Mouse (Mus musculus): ENCODE data around the gene Fstl1.

Fstl1 gene

DNA sequence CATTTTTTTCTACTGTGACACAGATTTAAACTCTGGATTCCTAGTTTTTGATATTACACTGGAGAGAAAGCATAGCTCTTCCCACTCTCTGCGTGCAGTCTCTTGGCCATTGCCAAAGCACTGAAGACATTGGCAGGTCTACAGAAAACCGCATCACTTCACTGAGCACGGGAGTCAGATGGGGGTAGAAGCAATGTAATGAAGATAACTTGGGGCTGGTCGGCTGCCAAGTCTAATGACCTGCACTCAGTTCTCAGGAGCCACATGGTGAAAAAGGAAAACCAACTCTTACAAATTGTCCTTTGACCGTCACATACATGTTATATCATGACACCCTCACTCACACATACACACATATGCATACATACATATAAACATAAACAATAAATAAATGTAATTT is 47.3 kb downstream of the Fstl1 start:
- DNase-seq (ENCODE audit: low read depth, low spot score), result no peak

DNA sequence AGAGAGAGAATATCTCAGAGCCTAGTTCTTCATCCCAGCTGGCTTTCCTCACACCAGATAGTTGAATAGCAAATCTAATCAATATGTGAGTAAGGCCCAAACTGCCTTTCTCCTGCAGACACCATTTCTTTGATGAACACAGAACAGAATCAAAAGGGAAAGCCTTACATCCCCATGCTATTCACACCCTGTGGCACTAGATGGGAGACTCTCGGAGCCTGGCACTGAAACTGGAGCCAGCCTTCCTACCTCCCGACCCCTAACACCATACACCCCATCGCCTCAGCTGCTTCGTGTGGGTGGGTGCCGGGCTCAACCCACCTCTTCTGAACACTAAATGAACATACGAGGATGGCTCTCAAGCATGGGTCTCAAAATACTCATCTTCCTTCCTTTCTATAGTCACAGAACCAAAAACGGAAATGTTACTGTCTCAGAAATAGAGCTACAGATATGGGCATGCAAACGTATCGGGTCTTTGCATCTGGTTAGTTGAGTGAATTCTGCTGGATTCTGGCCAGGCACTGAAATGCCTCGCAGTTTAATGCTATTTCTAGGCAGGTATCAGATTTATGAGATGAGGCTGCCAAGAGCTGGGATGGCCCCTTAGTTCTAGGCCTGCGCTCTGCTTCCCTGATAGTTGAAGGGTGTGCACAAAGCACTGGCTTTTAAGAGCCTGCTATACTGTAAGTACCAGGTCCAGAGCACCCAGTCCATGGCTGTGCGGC is 48.3 kb downstream of the Fstl1 start:
- no peak for DNase-seq (ENCODE audit: low read depth, low spot score)

DNA sequence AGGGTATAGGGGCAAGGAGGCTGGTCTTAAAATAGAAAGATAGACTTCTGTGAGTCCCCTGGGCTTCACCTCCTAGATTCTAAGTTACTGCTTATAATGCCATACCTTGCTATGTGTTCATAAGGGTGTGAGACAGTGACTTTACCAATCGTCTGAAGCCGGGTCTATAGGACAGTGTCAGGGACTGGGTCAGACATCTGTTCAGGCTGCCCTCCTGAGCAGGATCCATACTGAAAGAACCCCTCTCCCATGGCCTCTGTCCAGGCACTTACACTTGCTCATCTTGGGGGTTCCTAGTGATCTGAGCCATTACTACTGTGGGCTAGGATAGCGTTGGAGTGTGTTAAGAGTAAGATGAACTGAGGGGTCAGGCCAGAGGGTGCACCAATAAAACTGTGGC is 49.6 kb downstream of the Fstl1 start:
- DNase-seq (ENCODE audit: low read depth, low spot score), result no peak

DNA sequence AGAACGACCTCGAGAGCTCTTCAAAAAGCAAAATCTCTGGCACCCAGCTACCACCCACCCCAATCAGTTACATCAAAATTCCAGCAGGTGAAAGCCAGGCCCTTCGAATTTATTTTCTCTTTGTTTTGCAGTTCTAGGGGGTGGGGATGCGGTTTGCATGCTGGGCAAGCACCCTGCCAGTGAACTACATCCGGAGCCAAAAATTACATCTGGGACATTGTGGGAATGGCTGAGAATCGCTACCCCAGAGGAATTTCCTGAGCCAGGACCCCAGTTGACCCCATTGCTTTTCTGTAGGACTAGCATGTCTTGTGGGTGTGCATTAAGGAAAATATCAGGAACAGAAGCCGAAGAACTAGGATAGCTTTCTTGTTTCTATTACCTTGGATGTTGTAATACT is 54.4 kb downstream of the Fstl1 start:
- no peak for DNase-seq (ENCODE audit: low read depth, low spot score)

DNA sequence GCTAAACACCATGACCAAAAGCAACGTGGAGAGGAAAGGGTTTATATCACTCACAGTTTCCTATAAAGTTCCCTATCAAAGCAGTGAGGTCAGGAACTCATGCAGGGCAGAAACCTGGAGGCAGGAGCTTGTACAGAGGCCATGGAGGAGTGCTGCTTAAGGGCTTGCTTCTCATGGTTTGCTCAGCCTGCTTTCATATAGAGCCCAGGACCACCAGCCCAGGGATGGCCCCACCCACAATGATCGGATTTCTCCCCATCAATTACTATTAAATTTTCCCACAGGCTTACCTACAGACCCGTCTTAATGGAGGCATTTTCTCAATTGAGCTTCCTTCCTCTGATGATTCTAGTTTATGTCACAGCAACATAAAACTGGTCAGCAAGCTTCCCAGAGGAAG is 60.9 kb downstream of the Fstl1 start:
- no peak for DNase-seq (ENCODE audit: low read depth, low spot score)

DNA sequence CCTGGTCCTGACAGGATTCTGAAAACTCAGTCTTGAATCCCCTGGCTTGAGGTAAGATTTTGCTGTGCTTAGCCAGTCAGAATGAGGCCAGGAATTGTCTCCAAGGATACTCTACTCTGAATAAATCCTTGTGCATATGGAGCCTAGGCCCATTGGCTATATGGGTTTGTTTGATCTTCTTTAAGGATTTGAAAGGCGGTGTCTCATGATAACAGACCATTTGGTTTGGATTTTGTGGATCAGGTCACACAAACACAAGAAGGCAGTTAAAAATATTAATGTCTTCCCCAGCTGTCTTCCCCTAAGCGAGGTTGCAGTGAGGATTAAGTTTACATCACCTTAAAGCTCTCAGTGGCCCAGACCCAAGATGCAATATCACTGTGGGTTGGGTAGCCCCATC is 65.8 kb downstream of the Fstl1 start:
- no peak for DNase-seq (ENCODE audit: low read depth, low spot score)

DNA sequence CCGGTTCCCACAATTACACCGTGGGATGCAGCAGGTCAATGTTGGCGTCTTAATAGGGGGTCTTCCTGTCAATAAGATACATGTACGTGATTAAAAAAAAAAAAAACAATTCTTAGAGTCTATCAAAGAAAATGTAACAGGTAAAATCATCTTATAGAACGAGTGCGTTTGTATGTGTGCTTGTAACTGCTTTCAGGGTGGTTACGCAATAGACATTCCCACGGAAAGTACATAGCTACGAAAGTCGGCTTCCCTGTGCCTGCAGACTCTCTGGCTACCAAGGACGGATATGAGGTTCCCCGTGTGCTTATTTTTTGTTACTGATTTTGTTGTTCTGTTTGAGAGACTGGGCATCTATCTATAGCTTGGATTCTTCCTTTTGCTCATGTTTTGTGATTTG is 67.1 kb downstream of the Fstl1 start:
- DNase-seq (ENCODE audit: low read depth, low spot score), result no peak

DNA sequence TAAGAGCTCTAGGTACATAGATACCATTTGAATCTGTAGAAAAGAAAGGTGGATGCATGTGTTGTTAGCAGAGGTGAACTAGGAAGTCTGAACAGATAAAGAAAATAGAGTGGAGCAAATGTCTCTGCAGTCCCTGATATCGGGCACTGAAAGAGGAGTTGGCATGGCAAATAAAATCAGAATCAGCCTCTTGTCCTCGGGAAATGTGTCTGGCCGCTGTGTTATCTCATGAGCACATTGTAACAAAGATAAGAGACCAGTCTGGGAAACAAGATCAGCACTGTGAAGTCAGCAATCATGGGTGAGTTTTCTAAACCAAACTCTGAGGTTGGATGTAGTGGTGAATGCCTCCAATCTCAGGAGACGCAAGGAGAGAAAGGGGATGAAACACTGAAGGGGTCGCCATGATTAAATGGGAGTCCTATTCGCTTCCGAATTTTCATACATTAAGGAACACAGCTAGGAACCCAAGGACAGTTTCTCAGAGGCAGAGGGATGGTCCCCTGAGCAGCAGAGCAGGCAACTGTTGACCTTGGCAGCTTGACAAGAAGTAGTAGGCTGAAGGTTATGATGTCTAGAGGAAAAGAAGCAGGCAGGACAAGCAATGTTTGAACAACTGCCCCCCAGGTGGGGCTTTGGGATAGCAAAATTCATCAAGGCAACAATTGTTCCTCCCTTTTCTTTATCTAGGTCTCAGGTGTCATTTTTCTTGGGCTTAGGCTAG is 68.7 kb downstream of the Fstl1 start:
- no peak for DNase-seq (ENCODE audit: low read depth, low spot score)

DNA sequence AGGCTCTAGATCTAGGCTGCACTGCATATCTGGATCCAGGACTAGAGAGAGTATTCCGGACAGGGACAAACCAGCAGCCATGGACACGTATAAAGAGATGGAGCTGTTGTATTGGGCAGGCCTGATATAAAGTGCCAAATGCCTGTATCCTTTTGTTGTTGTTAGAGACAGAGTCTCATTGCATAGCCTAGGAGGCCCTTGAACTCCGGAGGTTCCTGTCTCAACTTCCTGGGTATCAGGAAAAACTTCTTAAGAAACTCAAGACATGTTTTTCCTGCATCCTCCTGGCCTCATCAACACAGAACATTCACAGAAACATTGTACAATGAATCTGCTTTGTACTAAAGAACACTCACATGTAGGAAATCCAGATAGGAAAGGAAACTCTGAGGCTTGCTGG is 70.4 kb downstream of the Fstl1 start:
- DNase-seq (ENCODE audit: low read depth, low spot score), result no peak

DNA sequence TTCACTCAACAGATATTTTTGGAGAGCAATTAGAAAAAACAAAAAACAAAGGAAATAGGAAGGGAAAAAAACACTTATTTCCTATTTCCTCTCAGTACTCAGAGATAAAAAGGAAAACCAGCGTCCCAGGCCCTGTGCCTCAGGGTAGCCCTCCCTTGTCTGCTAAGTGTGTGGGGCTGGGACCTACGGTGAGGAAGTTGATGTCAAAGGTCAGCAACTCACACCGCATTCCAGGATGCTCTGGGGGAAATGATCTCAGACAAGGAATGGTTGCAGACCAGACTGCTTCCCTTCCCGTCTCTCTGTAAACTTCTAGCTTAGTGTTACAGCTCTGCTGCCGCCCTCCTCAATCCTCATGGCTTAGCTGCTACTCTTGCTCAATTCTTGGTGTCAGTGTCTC is 74.7 kb downstream of the Fstl1 start:
- DNase-seq (ENCODE audit: low read depth, low spot score), result no peak

DNA sequence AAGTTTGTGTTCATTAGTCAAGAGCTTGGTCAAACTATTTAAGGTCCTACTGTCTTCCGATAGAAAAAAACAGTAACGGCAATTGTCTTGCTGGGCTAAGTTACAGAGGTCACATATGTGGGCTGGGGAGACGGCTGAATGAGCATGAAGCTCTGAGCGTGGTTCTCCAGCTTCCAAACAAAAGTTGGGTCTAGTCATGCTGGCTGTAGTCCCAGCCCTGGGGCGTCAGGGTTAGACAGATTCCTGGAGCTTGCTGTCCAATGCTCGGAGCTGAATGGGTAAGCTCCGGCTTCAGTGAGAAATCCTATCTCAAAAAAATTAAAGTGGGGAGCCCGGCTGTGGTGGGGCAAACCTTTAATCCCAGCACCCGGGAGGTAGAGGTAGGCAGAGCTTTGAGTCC is 76.6 kb downstream of the Fstl1 start:
- no peak for DNase-seq (ENCODE audit: low read depth, low spot score)

DNA sequence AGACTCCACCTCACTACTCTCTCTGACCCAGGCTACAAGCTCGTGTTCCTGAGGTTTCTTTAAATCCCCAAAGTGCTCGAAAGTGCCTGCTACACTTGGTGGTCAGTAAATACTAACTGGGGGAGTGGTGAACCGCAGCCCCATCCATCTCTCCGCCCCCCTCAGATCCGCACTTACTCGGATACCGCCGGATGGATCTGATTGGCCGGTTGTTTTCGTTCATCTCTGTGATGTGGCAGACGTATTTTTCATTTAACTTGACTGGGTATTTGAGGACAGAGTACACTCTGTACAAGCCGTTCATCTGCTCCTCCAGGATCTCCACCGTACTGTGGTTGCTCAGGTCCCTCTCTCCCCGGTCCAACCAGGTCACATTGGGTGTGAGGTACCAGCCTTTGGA is 77.4 kb downstream of the Fstl1 start:
- no peak for DNase-seq (ENCODE audit: low read depth, low spot score)

DNA sequence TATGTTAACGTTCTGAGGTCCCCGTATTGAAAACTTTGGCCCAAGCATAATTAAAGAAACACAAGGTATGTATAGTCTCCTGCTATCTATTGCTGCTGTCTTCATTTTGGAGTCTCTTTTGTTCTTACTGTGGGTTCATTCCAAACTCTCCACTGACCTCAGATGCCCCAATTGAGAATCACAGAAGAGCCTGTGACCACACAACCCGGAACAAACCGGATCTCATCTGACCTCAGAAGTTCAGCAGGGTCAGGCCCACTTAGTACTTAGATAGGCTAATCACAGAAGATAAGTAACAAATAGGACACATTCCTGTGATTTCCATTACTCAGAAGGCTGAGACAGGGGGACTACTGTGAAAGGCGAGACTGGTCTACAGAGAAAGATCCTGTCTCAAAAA is 77.9 kb downstream of the Fstl1 start:
- DNase-seq (ENCODE audit: low read depth, low spot score), result no peak

DNA sequence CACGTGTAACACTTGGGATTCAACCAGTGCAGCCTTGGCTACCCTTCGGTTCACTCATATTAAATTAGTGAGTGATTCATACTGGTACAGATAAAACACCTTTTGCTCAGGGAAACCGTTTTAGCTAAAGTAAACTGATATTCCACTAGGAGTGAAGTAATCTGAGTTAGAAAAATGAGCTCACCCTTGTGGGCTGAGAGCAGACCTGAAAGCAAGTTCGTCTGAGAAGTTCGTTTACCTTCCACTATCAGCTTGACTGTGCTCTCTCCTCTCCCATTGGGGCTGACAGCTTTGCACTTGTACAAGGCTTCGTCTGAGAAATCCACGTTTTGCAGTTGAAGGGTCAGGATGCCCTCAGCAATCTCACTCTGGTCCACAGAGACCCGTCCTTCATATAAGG is 78.9 kb downstream of the Fstl1 start:
- no peak for DNase-seq (ENCODE audit: low read depth, low spot score)

DNA sequence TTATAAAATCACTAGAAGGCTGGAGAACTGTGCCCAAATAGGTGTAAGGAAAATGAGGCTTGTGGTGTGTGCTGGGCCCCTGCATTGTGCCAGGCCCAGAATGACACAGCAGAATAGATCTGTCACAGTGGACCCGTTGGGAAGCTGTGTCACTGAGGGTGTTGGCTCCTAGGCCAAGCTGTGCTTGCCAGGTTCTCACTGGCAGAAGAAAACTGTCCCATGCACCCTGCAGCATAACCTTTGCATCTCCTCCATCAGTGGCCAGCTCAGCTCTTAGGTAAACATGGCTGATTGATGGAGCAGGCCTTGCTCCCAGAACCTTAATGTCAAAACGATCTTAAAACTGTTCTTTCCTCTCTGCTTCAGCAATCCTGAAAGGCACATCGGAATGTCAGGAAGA is 79.7 kb downstream of the Fstl1 start:
- no peak for DNase-seq (ENCODE audit: low read depth, low spot score)

DNA sequence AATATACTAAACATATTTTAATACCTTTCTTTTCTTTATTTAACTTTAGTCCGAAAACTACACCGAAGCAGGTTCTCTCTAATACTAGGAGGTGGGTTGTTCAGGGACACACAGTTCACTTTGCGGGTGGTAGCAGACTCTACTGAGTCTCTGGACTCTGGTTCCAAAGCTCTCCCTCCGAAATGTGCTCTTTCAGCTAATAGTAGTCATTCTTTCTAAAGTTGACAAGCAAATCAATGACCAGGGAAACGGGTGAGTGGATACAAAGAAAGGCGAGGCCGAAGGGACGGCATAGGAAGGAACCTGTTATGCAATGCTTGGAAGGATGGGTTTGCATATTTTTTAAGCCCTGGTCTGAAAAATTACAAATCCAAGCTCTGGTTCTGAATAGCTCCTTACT is 80.8 kb downstream of the Fstl1 start:
- no peak for DNase-seq (ENCODE audit: low read depth, low spot score)

DNA sequence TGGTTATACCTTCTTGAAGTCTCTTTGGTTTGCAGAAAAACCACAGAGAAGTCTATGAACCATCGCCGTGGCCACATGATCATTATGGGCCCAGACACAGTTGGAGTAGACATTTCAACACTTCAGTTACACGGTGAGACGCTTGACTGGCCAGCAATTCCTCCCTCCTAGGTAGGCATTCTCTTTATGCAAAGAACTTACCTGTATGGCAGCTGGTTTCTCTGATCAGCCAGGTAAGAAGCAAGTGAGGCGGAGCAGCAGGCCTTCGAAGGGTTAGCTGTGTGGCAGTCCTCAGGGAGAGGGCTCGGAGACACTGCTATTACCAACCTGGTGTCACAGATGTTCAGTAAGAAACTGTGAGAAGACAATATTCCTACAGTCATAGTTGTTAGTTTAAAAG is 83.5 kb downstream of the Fstl1 start:
- DNase-seq (ENCODE audit: low read depth, low spot score), result no peak

DNA sequence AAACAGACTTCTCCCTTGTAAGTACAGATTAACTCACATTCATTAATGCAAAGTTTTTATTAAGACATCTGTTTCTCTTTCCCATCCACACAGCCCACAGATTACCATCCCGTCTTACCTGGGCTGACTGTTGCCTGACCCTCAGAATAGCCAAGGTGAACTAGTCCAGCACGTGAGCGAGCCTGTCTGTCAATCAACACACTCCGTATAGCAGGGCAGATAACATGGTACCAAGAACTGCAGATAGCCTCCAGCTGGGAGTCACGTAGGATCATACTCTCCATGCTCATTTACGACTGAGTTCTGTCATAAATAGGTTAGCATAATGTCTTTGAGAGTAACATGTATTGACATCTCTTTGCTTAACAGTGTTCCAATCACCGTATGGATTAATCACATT is 84.4 kb downstream of the Fstl1 start, which contains the start of gene Gm36028:
Gene Gm36028, minus strand, starts transcription at position 118 of the 400 bp plus-strand sequence.
- no peak for DNase-seq (ENCODE audit: low read depth, low spot score)

DNA sequence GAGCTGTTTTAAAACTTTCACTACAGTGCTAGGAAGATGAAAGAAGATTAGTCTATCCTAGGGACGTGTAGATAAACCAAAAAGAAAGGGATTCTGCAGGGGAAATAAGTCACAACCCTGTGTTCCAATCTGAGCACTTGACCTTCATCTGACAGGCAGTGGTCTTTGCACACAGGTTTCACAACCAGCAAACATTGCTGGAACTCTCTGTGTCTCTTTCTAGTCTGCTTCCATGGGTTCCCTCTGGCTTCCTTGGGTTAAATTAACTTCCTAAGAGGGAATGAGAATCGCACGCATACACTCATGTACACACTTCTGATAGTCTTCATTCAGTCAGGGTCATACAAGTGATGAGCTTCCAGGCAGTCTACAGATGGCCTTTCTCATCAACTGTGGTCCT is 87.2 kb downstream of the Fstl1 start:
- DNase-seq (ENCODE audit: low read depth, low spot score), result no peak

DNA sequence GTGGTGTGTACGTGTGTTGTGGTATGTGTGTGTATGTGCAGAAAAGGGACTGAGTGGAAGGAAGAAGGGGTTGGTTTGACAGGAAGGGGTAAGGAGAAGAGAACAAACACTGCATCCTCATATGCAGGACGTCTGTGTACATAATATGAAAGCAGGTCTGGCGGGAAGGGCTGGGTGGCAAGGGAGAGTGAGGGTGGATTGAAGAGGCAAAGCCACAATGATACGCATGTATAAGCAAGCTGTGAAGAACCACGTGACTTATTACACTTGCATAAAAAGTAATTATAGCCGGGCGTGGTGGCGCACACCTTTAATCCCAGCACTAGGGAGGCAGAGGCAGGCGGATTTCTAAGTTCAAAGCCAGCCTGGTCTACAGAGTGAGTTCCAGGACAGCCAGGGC is 89.2 kb downstream of the Fstl1 start:
- DNase-seq (ENCODE audit: low read depth, low spot score), result peak; percentile 8

DNA sequence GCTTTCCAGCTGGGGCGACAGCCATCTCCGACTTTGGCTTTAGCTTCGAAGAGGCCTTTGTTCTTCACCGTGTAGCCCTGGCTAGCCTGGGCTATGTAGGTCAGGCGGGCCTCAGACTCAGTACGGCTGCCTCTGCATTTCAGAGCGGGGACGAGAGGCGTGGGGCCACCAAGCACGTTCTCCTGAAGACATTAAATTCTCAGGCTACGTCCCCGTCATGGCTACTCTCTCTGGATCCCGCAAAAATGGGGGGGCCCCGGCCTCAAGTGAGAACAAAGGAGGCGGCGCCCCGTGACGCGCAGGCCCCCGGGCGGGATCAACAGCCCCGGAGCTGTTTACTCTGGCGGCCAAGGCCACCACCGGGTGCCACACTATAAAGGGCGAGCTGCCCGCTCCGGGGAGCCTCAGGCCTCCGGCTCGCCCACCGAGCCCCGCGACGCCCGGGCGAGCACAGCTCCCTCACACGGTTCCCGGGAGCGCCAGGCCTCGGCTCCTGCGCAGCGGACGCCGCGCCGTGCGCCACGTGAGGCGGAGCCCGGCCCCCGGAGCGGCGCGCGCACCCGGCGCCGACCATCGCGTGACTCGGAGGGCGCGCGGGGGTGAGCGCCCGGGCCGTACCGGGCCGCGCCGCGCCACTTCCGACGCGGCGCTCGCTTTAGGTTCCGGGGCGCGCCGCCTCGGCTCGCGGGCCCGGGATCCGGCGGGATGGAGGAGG is 91.3 kb downstream of the Fstl1 start, which contains the start of gene Lrrc58:
Gene Lrrc58, plus strand, starts transcription at position 599 of the 715 bp plus-strand sequence.
- DNase-seq (ENCODE audit: low read depth, low spot score), result peak; percentile 91
